Mouse (Mus musculus) embryo, embryonic 11.5 days (tissue): Measurements from ENCODE around the gene Vinac1.

Experiments used
- DNase-seq: peaks from one replicate; pipeline ENCODE4 v3.0.0-alpha.2; 2012; ENCODE audit warnings: low read depth, low spot score

Gene Vinac1

DNA sequence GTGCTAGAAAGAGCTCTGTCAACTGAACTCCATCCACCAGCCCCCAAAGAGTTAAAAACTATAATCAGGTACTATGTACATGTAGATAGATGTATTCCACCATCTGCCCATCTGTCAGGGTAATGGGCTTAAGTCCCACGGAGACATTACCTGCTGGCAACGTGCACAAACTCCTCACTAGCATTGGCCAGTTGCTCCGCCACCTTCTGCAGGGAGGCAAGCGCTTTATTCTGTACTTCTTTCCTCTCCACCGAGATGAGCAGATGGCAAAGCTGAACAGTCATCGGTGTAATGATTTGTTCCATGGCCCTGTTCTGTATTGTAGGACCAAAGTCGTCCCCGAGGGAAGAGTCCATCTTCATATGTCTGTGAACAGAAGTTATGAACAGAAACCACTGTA lies at the start of gene Vinac1:
Vinac1 (minus strand) TSS at position 362 of the 400 bp plus-strand sequence.
- no peak for DNase-seq

DNA sequence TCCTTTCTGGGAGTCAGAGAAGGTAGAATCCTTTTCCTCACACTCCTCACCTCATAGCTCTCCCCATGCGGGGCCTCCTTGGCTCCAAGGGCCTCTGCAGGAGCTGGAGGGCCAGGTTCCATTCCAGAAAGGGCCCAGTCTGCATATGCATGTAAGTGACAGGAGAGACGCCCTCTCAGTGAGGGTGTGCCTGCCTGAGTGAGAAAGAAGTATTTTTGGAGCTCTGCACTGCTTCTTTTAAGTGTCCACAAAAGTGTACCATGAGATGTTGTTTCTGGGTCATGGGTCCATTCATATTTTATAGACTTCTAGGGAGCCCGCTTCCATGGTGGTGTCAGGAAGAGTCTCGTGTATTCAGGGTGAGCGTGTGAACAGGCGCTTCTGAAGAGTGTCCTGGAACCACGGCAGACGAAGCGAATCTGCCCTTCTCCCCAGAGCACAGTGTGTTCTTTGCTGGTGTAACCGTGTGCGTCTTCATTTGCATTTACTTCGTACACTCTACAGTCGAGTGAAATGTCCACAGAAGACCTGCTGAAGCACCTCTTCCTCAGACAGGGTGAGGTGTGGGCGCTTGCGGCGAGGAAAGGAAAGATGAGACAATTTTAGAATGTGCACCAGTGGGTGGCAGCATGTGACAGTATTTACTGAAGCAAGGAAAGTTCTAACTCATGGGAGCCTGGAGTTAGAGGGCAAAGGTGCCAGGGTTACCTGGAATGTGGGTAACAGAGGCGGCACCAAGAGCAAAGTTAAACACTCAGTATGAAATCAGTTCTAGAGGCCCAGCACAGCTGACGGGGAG lies 46.2 kb upstream of the Vinac1 start:
- DNase-seq = no peak

DNA sequence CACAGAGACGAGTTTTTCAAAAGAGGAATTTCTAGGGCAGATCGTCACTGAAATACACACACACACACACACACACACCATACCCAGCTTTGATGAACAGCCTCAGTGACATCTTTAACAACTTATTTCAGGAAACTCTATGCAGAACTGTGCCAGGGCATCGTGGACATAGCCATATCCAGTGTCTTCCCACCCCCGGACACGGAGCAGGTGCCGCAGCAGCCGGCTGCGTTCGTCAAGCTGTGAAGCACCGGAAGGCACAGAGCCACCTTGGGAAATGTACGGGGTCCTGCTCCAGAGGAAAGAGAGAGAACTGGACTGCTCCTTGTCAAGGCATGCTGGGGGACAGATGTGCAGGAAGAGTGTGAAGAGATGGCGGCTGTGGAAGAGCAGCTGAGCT lies 44.8 kb upstream of the Vinac1 start:
- no peak for DNase-seq

DNA sequence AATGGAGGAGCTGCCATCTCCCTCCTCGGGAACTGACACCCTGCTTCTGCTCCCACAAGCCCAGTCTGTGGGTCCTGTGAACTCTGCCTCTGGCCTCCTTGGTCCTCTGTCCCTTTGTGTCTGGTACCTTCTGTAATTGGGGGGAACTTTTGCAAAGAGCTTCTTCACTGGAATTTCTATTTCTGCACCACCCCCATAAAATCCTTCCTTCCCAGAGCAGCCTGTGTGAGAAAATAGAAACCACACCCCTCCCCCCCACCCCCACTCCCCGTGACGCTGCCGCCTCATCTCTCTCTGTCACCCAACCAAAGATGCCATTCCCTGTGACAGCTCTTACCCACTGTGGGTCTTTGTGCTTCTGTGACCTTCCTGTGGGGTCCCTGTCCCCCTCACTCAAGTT lies 42.4 kb upstream of the Vinac1 start:
- DNase-seq = no peak

DNA sequence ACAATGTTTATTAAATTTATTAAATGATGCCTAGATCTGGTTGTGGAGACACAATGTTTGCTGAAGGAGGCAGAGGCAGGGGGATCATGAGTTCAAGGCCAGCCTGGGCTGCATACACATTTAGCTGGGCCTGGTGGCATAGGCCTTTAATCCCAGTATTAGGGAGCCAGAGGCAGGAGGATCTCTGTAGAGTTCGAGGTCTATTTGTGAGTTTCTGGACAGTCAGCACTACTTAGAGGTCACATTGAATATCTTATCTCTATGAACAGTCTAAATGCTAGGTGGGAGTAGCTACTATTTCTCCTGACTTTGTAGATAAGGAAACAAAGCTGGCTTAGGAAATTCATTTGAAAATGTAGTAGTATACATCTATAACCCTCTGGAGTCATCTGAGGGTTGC lies 39.5 kb upstream of the Vinac1 start:
- no peak for DNase-seq

DNA sequence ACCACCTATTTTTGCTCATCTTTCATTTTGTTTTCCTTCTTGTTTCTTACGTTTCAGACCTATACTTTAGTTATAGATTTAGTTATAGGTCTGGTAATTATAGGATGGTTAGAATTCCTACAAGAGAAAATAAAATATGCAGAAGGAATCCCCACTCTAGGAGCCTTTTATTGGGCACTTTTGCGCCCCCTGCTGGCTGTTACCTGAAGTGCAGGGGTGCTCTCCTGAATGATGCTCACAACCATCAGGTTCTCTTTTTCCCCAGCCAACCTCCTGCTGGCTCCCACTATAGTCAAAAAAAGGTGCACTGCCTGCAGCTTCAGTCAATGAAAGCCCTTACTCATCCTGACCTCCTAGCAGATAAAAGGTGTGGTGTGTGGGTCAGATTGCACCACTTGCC lies 37.0 kb upstream of the Vinac1 start:
- peak; percentile 43 for DNase-seq

DNA sequence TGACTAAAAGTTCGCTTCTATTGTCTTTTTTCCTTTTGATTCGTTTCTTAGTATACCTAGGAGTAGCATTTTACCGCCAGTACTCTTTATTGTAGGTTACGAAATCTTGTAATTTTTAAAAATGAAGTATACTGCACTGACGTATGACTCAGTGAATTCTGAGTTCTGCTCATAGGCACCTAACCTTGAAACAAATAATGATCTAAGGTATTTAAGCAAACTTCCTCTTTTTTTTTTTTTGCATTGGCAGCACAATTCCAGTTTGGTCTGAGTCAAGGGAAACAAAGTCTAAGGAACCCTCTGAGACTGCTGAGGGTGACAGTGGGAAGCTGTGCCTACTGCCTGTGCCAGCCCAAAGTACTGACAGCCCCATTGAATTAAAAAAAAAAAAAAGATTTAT lies 35.5 kb upstream of the Vinac1 start:
- DNase-seq = no peak

DNA sequence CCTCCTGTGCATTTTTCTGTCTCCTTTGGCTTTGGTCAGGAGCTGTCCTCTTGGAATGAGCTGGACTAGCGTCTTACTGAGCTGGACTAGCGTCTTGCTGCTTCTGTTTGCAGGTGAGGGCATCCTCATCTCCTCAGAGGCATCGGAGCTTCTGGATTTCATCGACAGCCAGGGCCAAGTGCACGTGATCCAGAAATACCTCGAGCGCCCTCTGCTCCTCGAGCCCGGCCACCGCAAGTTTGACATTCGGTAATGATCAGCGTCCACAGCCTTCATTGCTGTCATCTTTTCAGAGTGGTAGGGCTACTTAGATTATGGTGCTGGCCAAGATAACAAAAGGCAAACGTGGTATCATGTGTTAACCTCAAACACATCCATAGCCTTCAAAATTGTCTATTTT lies 33.1 kb upstream of the Vinac1 start:
- no peak for DNase-seq

DNA sequence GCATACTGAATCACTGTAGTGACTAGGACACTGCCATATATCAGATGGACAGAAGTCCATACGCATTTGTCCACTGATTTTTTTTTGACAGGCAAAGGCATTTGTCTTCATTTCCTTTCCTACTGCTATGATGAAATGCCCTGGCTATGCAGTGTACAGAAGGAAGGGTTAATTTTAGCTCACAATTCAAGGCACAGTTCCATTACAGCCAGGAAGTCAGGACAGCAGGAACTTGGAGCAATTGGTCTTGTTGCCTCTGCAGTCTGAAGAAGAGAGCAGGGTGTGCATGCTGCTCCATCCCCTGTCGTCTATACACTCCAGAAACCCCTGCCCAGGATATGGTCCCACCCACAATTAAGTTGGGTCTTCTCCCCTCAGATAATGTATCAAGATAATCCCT lies 31.2 kb upstream of the Vinac1 start:
- no peak for DNase-seq

DNA sequence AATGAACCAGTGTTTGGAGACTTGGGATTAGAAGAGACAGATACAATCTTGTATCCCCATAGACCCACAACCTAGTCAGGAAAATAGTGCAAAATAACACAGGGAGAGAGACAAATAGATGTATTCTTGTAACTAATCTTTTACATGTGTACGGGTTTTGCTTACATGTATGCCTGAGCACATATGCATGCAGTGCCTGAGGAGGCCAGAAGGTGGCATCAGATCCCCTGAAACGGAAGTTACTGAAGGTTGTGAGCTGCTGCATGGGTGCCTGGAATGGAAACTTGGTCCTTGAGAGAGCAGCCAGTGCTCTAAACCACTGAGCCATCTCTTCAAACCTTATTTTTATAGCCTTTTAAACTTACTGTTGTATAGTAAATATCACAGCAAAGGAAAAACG lies 30.3 kb upstream of the Vinac1 start:
- no peak for DNase-seq

DNA sequence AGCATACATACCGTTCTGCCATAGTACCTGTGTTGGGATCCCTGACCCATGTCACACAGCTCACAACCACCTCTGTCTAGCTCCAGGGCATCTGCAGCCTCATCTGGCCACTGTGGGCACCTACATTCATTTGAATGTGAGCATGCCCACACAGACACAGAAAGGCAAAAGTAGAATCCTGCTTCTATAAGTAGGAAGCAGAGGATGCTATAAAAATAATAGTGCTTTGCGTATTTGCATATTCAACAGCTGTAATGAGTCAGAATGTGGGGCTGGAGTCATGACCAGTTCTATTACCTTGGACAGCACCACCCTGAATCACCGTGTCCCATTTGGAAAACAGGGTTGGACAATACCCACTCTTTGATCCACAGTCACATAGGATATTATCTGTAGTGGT lies 22.3 kb upstream of the Vinac1 start:
- DNase-seq = no peak

DNA sequence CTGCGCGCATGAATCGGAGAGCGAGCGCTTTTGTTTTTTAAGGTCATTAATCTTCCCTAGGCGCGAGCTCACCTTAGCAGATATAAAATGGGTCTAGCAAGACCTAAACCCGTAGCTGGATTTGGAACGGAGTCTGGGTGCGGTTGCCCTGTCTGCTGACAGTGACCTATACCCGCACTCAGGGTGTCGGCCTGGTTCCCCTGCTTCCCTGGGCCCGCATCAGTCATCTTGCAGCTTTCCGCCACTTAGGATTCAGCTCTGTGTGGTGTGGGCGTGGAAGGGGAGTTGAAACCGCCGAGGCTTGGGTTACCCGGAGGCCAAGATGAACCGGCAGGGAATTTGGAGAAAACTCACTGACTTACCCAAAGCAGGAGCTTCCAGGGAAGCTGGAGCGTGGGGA lies 18.4 kb upstream of the Vinac1 start:
- peak; percentile 55 for DNase-seq

DNA sequence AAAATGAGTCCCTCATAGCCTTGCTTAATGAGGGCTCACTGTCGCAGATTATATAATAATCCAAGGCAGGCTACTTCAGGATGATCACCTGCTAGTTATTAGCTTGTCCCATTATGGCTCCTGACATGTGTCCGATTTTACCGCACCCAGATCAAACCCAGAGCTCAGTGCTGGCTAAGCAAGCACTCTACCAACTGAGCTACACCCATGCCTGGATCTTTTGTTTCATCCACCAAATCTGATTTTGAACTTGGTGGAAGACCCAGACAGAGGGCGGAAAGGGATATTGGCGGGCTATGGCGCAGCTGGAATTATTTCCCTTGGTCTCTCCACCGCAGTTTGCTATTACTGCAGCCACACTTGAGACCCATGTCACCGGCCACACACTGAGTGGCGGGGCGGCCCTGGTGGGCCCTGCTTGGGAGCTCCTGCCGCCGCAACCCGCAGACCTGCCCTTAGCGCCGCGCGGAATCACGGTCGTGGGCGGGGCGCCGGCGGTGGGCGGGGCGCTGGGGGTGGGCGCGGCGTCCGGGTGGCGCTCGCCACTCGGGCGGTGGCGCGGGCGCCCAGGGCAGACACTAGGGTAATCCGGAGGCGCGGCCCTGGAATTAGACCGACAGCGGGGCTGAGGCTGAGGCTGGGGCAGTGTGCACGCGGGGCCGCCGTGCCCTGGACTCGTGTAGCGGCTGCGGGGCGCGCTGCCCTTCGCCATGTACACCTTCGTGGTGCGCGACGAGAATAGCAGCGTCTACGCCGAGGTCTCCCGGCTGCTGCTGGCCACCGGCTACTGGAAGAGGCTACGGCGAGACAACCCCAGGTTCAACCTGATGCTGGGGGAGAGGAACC lies 17.7 kb upstream of the Vinac1 start, which contains the start of gene Ttl:
Ttl (plus strand) TSS at position 506 of the 846 bp plus-strand sequence.
- DNase-seq = peak; percentile 56

DNA sequence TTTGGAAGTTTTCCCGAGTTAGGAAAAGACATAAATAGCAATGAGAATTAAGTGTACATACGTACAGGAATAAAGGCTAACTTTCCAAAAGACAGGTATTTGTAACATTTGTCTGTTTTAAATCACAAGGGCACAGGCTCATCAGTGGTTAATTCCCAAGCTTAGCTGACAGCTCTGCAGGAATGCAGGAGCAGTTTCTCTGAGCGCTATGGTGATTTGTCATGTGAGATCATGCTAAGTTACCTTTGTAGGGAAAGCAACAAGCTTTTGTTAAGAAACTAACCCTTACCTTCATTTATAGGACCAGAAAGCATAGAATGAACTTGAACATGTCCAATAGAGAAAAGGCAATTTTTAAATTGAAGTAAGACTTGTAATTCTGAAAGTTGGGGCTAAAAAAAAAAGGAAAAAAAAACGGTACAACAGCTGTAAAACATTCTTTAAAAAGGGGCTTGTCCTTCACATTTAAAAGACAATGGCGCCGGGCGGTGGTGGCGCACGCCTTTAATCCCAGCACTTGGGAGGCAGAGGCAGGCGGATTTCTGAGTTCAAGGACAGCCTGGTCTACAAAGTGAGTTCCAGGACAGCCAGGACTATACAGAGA lies 13.6 kb upstream of the Vinac1 start:
- DNase-seq = no peak

DNA sequence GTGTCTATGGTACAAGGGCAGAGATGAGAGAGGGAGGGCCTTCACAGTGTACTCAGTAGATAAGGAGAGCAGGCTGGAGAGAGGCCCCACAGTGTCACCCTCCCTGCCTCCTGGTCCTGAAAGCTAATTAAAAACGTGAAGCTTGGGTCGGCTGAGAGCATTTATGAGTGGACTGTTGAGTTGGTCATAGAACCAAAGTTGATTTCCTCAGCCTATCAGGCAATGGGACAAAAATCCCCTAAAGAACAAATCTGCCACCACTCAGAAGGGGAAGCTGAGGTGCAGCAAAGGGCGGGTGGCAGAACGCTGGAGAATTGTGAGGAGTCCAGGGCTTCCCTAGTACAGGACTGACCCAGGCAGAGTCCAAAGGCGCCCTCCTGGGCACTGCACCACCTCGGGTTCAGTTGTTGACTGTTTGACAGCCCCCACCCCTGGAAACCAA lies 10.0 kb upstream of the Vinac1 start:
- DNase-seq = no peak

DNA sequence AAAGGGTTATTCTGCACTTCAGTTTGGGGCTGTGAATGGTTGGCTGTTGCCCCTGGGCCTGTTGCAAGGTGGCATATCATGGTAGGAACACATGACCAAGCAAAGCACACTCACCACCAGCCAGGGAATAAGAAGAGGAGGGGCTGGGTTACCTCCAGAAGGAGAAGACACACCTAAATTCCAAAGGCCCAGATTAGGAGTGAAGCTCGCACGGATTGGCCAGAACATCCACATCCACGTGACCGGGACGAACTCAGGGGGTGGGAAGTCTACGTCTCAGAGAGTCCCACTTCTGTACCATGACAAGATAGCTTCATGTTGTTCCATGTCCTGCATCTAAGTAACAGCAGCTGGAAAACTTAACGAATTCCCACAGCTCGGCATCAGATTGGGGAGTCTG lies 9.3 kb upstream of the Vinac1 start:
- DNase-seq = no peak

DNA sequence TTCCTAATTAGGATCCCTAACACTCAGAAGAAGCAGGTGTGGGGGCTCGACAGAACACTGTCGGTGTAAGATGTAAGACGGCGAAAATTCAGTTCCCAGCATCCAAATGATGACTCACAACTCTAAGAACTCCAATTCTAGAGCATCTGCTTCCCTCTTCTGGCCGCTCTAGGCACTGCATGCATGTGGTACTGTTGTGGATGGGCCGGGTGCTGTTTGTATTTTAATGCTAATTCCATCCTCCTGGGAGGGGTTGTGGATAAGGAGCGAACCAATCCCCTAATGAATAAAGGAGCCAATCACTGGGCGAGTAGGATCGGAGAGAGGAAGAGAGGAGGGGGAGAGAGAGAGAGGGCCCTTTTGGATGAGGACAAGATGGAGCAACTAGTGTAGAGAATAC lies 8.6 kb upstream of the Vinac1 start:
- DNase-seq = no peak

DNA sequence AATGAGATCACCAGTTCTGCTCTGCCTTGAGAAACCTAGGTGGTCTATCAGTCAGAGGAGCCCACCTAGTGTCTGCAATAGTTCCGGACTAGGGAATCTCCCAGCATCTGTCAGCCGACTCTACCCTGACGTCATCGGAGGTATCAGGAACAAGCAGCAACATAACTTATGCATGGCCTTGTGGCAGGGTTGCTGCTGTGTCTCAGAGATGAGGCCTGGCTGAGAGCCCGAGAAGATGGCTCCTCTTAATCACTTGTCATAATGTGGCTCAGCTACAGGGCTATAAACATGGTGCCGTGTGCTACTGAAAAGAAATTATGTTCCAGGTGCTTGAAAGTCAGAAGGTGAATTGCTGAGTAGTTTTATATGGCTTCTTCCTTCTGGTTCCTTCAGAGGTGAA lies 7.8 kb upstream of the Vinac1 start:
- DNase-seq = no peak

DNA sequence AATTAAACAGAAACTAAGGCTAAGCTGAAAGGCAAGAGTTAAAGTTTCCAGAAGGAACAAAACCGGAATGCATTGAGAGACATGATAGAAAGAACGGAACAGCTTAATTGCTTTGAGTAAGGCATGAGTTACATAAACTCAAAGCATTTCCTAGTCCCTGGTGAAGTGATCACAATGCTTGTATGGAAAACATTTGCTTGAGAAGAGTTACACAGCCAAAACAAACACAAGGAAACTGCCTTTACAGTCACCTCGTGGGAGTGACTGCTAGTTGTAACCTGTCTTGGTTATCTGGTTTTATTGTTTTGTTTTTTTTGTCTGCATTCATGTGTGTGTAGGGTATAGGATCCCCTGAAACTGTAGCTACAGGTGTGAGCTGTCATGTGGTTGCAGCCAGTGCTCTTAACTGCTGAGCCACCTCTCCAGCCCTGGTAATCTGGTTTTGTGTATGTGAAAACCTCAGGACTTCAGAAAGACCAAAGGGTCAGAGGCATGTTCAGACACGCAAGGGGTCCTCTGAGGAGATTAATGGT lies 4.5 kb upstream of the Vinac1 start:
- DNase-seq = no peak

DNA sequence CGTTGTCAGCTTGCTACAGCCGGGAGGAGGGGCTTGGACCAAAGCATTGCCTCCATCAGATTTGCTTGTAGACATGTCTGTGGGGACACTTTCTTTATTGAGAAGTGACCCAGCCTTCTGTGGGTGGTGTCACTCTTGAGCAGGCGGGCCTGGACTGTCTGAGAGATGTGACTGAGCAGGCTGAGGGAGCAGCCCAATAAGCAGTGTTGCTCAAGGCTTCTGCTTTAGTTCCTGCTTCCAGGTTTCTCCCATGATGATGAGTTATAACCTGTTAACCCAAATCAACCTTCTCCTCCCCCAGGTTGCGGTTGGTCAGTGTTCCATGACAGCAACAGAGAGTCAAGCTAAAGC lies 1.2 kb downstream of the Vinac1 start:
- no peak for DNase-seq

DNA sequence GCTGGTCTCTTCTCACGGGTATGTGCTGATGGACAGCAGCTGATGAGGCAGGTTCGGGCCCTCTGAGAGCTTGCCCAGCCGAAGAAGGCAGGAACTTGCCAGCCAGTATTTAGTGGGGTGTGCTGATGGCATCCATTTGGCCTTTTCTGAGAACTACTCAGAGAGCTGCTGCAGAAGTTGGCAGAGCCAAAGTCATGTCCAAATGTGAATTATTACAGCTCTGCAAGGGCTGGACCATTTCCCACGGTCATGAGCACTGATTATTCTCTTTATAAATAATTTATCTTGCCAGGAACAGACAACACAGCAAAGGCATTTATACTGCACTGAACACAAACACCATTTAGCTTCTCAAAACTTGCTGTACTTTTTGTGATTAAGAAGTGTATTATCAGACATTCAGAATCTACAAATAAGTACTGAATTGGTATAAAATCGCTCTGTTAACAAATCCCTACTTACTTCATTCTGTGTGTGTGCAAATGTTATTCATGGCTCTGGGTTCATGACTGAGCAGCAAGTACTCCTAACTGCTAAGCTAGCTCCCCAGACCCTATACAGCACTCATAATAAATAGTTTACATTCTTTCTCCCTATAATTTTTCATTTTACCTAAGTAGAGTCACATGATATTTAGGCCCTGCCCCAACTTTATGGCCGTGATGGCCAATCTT lies 1.7 kb downstream of the Vinac1 start:
- DNase-seq = no peak

DNA sequence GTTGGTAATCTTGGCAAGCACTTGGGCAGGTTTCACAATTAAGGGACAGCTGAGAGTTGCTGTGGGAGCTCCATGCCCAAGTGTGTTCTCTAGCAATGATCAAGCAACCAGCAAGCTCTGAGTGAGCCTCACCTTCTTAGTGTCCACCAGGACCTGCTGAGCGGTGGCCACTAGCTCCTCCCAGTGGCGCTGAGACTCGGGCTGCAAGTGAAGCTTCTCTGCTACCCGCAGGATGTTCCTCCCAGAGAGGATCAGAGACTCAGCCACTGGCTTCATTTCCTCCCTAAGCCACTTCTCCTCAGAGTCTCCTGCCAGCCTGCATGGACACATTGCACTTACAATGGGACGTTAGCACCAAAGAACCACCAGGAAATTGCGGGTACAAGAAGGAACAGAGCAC lies 7.4 kb downstream of the Vinac1 start:
- no peak for DNase-seq
